Mouse (Mus musculus): ENCODE data around the gene 2310039H08Rik. TPM values are rescaled to one million over a fixed set of nuclear protein-coding genes. Genes with fewer than 3 reads are reported as not detected.
"Not testable (repeated sequence)": the region's sequence is repeated elsewhere in the genome, so short reads cannot be mapped to it uniquely, and the experiment has no call there.

The 2310039H08Rik gene
- polyA plus RNA-seq, 1 experiment from 2014 or later, result 53.6 TPM

DNA sequence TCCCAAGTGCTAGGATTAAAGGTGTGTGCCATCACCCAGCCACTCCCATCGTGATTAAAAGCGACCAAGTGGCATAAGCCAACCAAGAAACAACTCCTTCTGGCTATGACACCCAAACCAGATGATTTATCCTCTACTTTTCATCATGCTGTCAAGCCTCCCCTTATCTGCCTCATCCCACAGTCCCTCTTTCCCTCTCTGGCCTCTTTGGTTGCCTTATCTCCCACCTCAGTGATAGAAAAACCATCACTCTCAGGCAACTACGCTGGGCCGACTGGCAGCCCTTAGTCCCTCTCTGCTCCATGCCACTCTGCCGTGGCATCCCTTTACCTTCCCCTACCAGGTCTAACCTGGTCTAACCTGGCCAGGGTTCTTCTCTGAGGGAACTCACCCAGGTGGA is 14.5 kb downstream of the 2310039H08Rik start:
- H3K4me3 ChIP-seq, result no peak overlapping the region
- WGBS, result 93% methylated on average over 5 of the region's 5 CpGs
- H3K27ac ChIP-seq (replicated peaks), result no peak overlapping the region
- no peaks in the 10 kb centered on the region for H3K36me3 ChIP-seq
- ATAC-seq (ENCODE audit: low FRiP score, low read depth), result no peak
- H3K27me3 ChIP-seq, result no peaks in the 10 kb centered on the region
- H3K4me1 ChIP-seq (replicated peaks), result no peaks in the 10 kb centered on the region
- no peak overlapping the region for H3K9ac ChIP-seq
- H3K9me3 ChIP-seq, result no peaks in the 10 kb centered on the region
- no peak overlapping the region for H3K4me2 ChIP-seq

DNA sequence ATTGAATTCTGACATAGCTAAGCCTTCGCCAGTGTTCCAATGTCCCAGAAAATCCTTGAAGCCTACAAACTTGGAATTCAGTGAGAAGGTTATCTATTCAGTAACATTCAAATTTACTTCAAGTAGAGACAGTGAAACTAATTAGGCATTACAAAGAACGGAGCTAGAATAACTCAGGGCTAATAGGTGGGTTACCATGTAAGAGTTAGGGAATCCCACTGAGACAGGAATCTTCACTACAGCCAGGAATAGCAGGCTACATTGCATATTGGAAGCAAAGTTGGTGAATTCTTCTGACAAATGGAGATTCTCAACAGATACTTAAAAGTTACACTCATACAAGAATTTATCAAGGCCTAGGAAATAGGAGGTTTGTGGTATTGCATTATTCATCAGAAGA is 15.5 kb downstream of the 2310039H08Rik start:
- H3K4me1 ChIP-seq (replicated peaks); H3K9me3 ChIP-seq; H3K4me2 ChIP-seq; H3K27ac ChIP-seq (replicated peaks); H3K27me3 ChIP-seq; H3K4me3 ChIP-seq; ATAC-seq (ENCODE audit: low FRiP score, low read depth); H3K9ac ChIP-seq; H3K36me3 ChIP-seq: not testable (repeated sequence)
- 59% methylated on average over 2 of the region's 2 CpGs for WGBS

DNA sequence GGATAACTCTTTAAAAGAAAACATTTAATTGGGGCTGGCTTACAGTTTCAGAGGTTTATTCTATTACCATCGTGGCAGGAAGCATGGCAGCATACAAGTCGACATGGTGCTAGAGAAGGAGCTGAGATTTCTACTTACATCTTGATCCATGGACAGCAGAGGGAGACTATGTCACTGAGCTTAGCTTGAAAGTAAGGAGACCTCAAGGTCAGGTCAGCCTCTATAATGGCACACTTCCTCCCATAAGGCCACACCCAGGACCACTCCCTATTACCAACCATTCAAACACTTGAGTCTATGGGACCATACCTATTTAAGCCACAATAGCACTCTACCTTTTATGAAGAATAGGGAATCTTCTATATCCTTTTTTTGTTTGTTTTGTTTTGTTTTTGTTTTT is 20.5 kb downstream of the 2310039H08Rik start:
- no peaks in the 10 kb centered on the region for H3K36me3 ChIP-seq
- H3K4me3 ChIP-seq, result no peak overlapping the region
- no peaks in the 10 kb centered on the region for H3K27me3 ChIP-seq
- H3K27ac ChIP-seq (replicated peaks), result no peak overlapping the region
- no peaks in the 10 kb centered on the region for H3K4me1 ChIP-seq (replicated peaks)
- no peak overlapping the region for H3K9ac ChIP-seq
- no peak for ATAC-seq (ENCODE audit: low FRiP score, low read depth)
- 93% methylated on average over 2 of the region's 2 CpGs for WGBS
- no peaks in the 10 kb centered on the region for H3K9me3 ChIP-seq
- no peak overlapping the region for H3K4me2 ChIP-seq

DNA sequence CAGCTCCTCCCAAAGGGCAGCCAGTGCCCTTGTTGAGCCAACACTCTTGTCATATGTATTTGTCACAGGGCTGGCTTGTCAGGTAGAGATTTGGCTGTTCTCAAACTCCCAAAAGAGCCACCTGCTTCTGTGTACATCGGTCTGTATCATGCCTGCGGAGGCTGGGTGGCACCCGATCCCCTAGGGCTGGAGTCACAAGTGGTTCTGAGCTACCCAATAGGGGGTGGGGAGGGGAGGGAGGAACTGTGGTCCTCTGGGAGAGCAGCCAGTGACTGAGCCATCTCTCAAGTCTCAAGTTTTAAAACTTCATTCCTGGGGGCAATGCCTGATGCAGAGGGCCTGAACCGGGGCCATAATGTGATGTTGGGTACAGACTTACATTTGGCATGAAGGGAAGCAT is 24.3 kb downstream of the 2310039H08Rik start:
- no peak overlapping the region for H3K9ac ChIP-seq
- H3K27me3 ChIP-seq, result no peaks in the 10 kb centered on the region
- H3K36me3 ChIP-seq, result peaks cover 29% of the 10 kb centered on the region
- ATAC-seq (ENCODE audit: low FRiP score, low read depth), result no peak
- H3K9me3 ChIP-seq, result no peaks in the 10 kb centered on the region
- no peaks in the 10 kb centered on the region for H3K4me1 ChIP-seq (replicated peaks)
- H3K27ac ChIP-seq (replicated peaks), result no peak overlapping the region
- no peak overlapping the region for H3K4me3 ChIP-seq
- 86% methylated on average over 4 of the region's 4 CpGs for WGBS
- H3K4me2 ChIP-seq, result no peak overlapping the region

DNA sequence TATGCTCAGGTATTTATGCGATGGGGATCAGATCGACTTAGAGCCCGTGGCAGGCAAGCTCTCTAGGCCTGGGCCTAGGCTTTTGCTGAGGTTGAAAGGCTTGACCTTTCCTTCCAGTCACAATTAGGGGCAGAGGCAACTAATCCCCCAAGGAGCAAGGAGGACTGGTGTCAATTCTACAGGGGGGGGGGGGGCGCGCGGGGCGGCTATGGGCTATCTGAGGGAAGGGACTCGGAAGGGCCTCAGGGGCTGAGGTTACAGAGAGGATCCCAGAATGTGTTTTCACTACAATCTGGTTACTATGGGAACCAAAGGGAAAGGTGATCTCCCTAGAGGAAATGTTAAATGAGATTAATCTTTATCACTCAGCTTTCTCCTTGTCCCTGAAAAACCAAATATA is 25.0 kb downstream of the 2310039H08Rik start:
- Histone ChIP-seq H3K4me1 (replicated peaks) (no peaks in the 10 kb centered on the region), H3K4me2 (no peak overlapping the region), H3K9me3 (no peaks in the 10 kb centered on the region), H3K4me3 (no peak overlapping the region), H3K36me3 (peaks cover 33% of the 10 kb centered on the region), H3K9ac (no peak overlapping the region), H3K27ac (replicated peaks) (no peak overlapping the region), H3K27me3 (no peaks in the 10 kb centered on the region)
- ATAC-seq (ENCODE audit: low FRiP score, low read depth), result no peak
- WGBS, result 56% methylated on average over 4 of the region's 8 CpGs

DNA sequence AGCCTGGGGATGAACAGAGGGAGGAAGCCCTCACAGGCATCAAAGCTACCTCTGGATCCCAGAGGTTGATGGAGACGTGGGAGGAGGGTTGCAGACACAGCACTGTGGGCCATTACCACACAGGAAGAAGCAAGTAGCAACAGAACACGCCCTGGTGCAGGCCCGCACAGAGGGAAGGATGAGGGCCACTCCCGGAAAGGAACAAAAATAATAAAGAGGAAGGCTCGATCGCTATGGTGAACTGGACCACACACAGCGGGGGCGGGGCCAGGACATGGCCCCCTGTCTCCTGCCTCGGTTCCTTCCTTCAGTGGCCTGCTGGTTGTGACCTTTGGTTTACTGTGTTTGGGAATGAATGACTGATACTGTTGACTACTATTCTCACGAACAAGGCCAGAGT is 27.2 kb downstream of the 2310039H08Rik start:
- no peaks in the 10 kb centered on the region for H3K27me3 ChIP-seq
- no peak overlapping the region for H3K4me2 ChIP-seq
- no peak overlapping the region for H3K4me3 ChIP-seq
- no peak overlapping the region for H3K9ac ChIP-seq
- WGBS, result 73% methylated on average over 10 of the region's 10 CpGs
- no peaks in the 10 kb centered on the region for H3K4me1 ChIP-seq (replicated peaks)
- ATAC-seq (ENCODE audit: low FRiP score, low read depth), result no peak
- H3K27ac ChIP-seq (replicated peaks), result no peak overlapping the region
- H3K36me3 ChIP-seq, result peaks cover 33% of the 10 kb centered on the region
- no peaks in the 10 kb centered on the region for H3K9me3 ChIP-seq

DNA sequence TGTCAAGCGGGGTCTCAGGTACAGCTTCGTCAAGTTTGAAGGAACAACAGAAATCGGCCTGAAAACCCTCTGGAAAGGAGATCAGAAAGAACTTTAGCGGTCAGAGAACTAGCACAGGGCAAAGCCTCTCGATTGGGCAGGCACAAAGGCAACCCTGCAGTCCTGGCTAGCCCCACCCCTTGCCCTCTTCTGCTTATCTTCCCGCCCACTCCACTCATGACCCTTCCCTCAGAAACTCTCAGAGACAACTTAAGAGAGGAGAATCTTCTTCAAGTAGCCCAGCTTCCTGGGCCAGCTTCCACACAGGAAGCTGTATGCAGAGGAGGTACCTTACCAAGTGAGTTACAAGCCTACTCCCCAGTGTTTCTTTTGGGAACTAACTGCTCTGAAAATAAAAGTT is 29.3 kb downstream of the 2310039H08Rik start:
- H3K4me1 ChIP-seq (replicated peaks), result no peaks in the 10 kb centered on the region
- no peak for ATAC-seq (ENCODE audit: low FRiP score, low read depth)
- no peak overlapping the region for H3K9ac ChIP-seq
- H3K36me3 ChIP-seq, result peaks cover 50% of the 10 kb centered on the region
- H3K27ac ChIP-seq (replicated peaks), result no peak overlapping the region
- 91% methylated on average over 6 of the region's 6 CpGs for WGBS
- no peak overlapping the region for H3K4me3 ChIP-seq
- no peak overlapping the region for H3K4me2 ChIP-seq
- no peaks in the 10 kb centered on the region for H3K9me3 ChIP-seq
- no peaks in the 10 kb centered on the region for H3K27me3 ChIP-seq

DNA sequence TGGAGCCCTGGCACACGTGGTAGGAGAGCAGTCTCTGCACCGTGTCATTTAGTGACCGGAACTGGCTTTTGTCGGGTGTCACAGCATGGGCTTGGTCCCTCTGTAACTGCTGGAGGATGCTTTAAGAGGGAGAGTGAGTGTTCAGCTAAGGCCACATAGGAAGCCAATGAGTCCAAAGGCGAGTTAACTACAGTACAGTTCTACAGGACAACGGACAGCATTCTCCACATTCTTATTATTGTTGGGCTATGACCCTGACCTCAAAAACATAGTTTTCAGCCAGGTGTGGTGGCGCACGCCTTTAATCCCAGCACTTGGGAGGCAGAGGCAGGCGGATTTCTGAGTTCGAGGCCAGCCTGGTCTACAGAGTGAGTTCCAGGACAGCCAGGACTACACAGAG is 35.9 kb downstream of the 2310039H08Rik start:
- H3K4me3 ChIP-seq, result no peak overlapping the region
- no peak overlapping the region for H3K9ac ChIP-seq
- H3K4me1 ChIP-seq (replicated peaks), result no peaks in the 10 kb centered on the region
- no peak for ATAC-seq (ENCODE audit: low FRiP score, low read depth)
- no peak overlapping the region for H3K27ac ChIP-seq (replicated peaks)
- H3K4me2 ChIP-seq, result no peak overlapping the region
- WGBS, result 93% methylated on average over 10 of the region's 10 CpGs
- H3K27me3 ChIP-seq, result no peaks in the 10 kb centered on the region
- no peaks in the 10 kb centered on the region for H3K9me3 ChIP-seq
- H3K36me3 ChIP-seq, result peaks cover 57% of the 10 kb centered on the region

DNA sequence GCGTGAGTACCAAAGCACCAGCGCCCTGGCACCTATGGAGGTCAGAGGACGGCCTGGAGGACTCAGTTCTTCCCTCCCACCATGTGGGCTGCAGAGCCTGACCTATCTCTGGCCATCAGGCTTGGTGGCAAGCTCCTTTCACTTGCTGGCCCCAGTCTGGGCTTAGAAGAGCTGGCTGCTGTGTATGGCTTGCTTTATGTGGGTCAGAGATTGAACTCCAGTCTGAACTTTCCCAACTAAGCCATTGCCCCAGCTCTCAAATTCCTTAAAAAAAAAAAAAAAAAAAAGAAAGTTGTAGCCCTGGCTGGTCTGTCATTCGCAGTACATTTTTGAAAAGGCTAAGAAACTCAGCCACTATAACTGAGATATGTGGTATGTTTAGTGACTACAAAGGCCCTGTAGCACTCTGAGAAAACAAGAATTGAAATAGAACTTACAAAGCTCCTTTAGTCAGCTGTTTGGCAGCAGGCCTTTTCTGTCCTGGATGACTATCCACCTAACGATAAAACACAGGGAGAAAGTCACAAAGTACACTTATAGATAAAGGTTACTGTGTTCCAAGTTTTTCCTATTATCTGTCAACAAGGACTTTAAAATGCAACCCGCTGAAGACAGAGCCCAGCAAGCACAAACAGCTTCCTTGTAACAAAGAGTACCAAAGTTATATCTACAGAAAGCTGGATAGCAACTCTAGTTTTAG is 36.8 kb downstream of the 2310039H08Rik start:
- Histone ChIP-seq H3K27me3 (no peaks in the 10 kb centered on the region), H3K27ac (replicated peaks) (no peak overlapping the region), H3K4me3 (no peak overlapping the region), H3K9ac (no peak overlapping the region), H3K4me1 (replicated peaks) (no peaks in the 10 kb centered on the region), H3K4me2 (no peak overlapping the region), H3K36me3 (peaks cover 57% of the 10 kb centered on the region), H3K9me3 (no peaks in the 10 kb centered on the region)
- ATAC-seq (ENCODE audit: low FRiP score, low read depth), result no peak
- WGBS, result 88% methylated on average over 6 of the region's 6 CpGs

DNA sequence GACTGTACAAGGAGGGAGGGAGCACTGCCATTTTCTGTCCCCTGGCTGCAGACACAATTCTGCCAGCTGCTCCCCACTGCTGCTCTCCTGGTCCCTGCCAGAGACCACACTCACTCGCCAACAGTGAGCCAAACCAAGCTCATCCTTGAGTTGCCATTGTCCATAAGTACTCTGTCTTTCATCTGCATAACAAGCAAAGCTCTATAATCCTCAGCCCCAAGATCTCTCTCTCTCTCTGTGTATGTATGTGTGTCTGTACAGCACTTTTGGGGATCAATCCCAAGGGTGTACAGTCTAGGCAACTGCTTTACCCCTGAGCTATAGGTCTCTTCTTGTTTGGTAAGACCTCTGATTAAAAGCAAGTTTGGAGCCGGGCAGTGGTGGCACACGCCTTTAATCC is 38.2 kb downstream of the 2310039H08Rik start:
- Histone ChIP-seq H3K4me3 (no peak overlapping the region), H3K27me3 (no peaks in the 10 kb centered on the region), H3K9me3 (no peaks in the 10 kb centered on the region), H3K27ac (replicated peaks) (no peak overlapping the region), H3K9ac (no peak overlapping the region), H3K4me2 (no peak overlapping the region), H3K36me3 (peaks cover 50% of the 10 kb centered on the region), H3K4me1 (replicated peaks) (no peaks in the 10 kb centered on the region)
- WGBS, result 91% methylated on average over 3 of the region's 3 CpGs
- no peak for ATAC-seq (ENCODE audit: low FRiP score, low read depth)

DNA sequence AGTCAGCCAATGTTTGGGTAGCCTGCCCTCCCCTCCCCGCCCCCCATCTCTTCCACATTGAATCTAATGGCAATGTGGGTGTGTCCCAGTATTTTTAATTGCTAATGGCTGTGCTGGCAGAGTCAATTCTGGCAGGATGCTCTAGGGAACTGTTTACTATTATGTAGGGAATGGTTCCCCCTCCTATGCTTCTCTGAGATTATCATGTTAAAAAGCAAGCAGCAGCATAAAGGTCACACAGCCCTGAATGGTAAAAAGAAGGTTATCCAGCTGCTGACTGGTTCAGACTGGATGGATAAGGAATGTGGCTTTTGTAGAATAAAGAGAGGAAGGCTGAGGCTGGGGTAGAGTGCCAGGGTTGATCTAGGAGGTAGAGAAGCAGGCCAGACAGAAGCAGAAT is 40.0 kb downstream of the 2310039H08Rik start:
- no peaks in the 10 kb centered on the region for H3K27me3 ChIP-seq
- no peak overlapping the region for H3K27ac ChIP-seq (replicated peaks)
- H3K36me3 ChIP-seq, result peaks cover 36% of the 10 kb centered on the region
- WGBS, result 88% methylated on average over 1 of the region's 1 CpGs
- H3K4me2 ChIP-seq, result no peak overlapping the region
- H3K9me3 ChIP-seq, result no peaks in the 10 kb centered on the region
- no peak overlapping the region for H3K9ac ChIP-seq
- ATAC-seq (ENCODE audit: low FRiP score, low read depth), result no peak
- no peak overlapping the region for H3K4me3 ChIP-seq
- H3K4me1 ChIP-seq (replicated peaks), result no peaks in the 10 kb centered on the region

DNA sequence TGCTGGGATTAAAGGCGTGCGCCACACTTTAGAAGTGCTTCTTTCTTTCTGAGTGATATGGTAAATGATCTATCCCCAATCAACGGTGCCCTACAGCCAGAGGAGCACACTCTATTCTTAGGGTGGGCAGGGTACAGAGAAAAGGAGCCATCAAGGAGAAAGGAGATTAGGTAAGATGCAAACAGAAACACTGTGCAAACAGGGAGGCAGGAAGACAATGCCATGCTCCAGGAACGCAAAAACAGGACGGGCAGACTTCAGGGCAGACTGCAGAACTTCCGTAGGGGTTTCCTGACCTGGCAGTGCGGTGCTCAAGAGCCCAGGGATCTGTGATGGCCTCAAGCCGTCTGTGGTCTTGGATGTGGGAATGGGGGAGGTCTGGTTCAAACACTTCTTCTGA is 41.2 kb downstream of the 2310039H08Rik start:
- Histone ChIP-seq H3K4me2 (no peak overlapping the region), H3K27me3 (no peaks in the 10 kb centered on the region), H3K36me3 (peaks cover 32% of the 10 kb centered on the region), H3K4me3 (no peak overlapping the region), H3K4me1 (replicated peaks) (no peaks in the 10 kb centered on the region), H3K9ac (no peak overlapping the region), H3K9me3 (no peaks in the 10 kb centered on the region), H3K27ac (replicated peaks) (no peak overlapping the region)
- ATAC-seq (ENCODE audit: low FRiP score, low read depth), result no peak
- WGBS, result 83% methylated on average over 8 of the region's 8 CpGs

DNA sequence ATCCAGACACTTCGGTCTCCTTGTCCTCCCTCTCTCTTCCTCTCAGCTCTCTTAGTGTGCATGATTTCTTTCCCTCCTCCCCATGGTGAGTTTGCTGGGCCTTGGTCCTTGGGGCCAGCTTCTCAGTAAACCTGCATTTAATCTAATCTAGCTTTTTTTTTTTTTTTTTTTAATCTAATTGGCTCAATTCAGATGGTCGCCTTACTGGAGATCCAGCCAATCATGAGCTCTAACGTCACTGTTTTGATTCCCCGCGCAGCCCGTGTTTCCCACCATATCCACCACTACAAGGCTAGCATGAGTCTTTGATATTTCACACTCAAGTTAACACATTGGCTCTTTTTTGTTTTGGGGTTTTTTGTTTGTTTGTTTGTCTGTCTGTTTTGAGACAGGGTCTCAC is 42.1 kb downstream of the 2310039H08Rik start:
- no peak for ATAC-seq (ENCODE audit: low FRiP score, low read depth)
- Histone ChIP-seq H3K4me3 (no peak overlapping the region), H3K36me3 (peaks cover 25% of the 10 kb centered on the region), H3K4me1 (replicated peaks) (no peaks in the 10 kb centered on the region), H3K27ac (replicated peaks) (no peak overlapping the region), H3K9ac (no peak overlapping the region), H3K27me3 (no peaks in the 10 kb centered on the region), H3K4me2 (no peak overlapping the region), H3K9me3 (no peaks in the 10 kb centered on the region)
- WGBS, result 93% methylated on average over 6 of the region's 6 CpGs
